Mouse (Mus musculus) adipocyte (in vitro differentiated cells): ENCODE results near the gene Vmn1r213.

Experiments used
- DNase-seq: peaks from one replicate; pipeline ENCODE4 v3.0.0-alpha.2; 2016; ENCODE audit warnings: low spot score

The Vmn1r213 gene

DNA sequence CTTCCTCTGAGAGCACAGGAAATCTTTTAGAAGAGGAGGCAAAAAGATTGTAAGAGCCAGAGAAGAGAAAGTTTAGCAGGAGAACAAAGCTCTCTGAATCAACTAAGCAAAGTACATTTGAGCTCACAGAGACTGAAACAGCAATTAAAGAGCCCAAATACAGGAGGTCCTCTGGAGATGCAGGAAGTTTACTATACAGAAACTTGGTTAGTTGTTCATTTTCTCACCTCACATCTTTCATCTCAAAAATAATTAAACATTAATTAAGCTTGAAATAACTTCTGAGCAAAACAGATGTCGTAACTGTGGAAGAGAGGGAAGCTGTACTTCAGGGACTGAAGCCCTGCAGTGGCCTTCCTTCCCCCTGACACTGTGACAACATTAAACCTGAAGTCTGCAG, at the start of gene Vmn1r213:
TSS of gene Vmn1r213 (plus strand) at position 301 of the 400 bp plus-strand sequence.
- DNase-seq: no peak

DNA sequence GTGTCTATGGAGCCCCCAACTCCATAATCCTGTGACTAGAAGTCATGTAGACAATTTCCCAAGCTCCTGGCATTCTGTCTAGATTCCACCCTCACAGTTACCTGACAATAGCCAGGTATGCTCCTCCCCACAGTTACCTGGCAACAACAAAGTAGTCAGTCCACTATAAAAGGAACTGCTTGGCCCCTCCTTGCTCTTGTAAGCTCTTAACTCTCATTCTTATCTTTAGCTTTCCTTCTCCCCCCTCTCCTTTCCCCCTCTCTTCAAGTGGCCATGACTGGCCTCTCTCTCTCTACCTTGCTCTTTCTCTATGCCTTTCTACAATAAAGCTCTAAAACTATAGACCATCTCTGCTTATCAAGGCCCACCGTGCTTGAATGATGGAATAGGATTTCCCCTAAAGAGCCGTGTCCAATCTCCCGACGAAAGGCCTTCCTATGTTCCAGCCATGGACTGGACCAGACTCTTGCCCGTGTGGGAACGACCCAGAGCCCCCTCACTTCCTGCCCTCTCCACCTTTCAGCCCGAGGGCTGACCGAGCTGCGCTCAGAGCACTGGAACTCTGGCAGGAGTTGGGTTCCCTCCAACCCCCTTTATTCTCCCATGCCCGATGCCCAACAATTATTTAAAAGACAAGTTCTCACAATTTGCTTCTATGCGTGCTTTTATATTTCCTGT, 17.1 kb upstream of the Vmn1r213 start:
- DNase-seq: no peak

DNA sequence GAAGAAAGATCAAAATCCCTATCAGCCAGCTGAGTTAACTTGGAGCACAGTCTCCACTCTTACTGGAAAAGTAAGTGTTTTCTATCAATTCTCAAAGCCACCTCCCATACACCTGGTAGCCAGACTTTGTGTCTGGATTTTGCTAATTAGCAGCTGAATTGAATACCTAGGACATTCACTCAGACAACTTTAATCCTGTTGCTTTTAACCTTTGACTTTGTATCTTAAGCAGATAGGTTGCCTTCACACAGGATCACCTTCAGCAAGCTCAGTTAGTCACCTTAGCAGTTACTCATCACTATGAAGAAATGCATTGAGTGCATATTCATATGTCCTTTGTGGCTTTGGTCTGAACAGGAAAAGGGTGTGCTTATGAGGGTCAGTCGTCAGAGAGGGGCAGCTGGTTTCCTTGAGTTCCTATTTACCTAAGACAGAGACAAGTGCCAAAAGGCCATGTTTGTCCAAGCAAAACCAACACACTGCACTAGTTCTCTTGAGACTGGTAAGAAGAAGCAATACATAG, 15.2 kb upstream of the Vmn1r213 start:
- DNase-seq: no peak

DNA sequence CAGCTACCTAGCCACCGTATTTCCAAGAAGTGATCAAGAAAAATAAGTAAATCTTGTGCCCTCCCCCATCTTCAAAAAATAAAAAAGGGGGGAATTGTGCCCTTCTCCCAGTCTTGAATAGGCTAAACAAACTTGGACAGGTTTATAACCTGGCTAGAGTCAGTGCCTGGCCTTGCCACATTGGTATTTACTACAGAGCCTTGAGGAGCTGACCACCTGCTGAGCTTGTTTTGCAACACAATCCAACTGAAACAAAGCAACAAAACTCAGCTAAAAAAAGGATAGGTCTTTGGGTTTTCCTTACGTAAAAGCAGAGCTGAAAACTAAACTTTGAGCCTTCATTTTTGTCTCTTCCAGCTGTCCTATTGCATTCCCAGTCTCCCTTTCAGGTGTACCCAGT, 14.7 kb upstream of the Vmn1r213 start:
- no peak for DNase-seq

DNA sequence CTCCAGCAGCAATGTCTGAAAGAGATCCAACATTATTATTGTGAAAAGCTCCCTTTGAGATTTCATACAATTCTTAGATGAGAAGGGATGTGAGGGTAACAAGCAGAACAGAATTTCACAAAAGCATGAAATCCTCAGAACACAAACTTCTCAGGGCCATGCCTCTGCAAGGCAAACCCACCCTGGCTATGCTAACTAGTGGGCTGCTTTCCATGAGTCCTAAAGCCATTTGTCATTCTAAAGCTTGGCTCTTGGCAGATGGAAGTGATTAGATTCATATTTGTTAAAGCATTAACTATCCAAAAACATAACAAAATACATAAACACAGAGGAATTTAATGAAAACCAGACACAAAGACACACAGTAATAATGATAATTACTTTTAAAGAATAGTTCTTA, 10.7 kb downstream of the Vmn1r213 start:
- no peak for DNase-seq

DNA sequence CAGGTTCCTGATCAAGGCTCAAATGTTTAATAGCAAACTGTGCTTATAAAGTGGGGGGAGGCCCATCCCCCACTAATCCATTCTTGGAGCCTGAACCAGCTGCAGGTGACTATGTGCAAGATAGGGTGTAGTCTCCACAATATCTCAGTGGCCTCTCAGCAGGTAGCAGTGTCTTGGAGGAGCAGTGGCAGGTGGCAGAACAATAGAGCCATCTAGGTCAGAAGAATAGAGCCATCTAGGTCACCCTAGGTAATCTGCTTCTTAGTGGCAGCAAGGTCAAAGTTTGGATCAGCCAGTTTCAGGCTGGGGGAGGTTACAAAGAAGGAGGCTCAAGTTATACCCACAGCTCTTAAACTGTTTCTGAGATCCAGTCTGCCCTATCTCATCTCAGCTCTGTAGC, 17.4 kb downstream of the Vmn1r213 start:
- DNase-seq: no peak

DNA sequence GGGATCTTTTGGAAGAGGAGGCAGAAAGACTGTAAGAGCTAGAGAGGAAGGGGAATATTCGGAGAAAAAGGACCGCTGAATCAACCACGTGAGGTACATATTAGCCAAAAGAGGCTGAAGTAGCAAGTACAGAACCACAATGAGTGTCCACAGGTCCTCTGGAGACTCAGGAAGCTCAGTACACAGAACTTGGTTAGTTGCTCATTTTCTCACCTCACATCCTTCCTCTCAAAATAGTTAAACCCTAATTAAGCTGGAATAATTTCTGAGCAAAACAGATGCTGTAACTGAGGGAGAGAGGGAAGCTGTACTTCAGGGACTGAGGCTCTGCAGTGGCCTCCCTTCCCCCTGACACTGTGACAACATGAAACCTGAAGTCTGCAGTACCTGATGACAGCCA, 22.7 kb downstream of the Vmn1r213 start, which contains the start of gene Vmn1r214:
TSS of gene Vmn1r214 (plus strand) at position 301 of the 400 bp plus-strand sequence.
- no peak for DNase-seq

DNA sequence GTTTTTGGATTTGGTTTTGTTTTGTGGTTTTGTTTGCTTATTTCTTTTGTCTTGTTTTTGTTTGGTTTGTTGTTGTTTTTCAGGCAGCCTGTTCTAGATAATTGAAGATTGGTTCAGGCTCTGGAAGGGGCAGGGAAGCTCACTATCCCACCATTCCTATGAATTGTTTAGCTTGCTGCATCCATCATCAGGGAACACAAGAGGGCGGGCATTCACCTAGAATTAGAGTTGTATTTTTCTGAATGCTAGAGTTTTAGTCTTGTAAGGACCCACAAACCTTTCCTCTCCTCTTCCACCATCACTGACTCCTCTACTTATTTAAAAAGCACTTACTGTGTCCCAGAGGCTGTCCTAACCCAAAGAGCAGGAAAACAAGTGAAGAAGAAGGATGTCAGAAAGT, 50.3 kb downstream of the Vmn1r213 start:
- no peak for DNase-seq
